Mouse (Mus musculus) liver, embryonic 14.5 days (tissue): ENCODE measurements around the gene Pycr2. TPM values are rescaled to one million over a fixed set of nuclear protein-coding genes. Genes with fewer than 3 reads are reported as not detected.
A peak's percentile ranks its signal among the peaks of the same experiment; 100 is the strongest.

Source experiments
- ATAC-seq: fragments of 200-750 bp; cut with Nextera tagmentation; 2 replicates; pipeline ENCODE4 v1.8.0; 2017; ENCODE audit warnings: moderate number of reproducible peaks, mild to moderate bottlenecking, moderate library complexity; ENCODE audit not compliant: insufficient read depth
- DNase-seq, 3 experiments: peaks; one replicate each; pipeline ENCODE4 v3.0.0-alpha.2; 2012 to 2013; ENCODE audit warnings: low read depth in 3 of 3, low spot score in 3 of 3
- H3K27ac ChIP-seq: fragments of 300-500 bp; sonication (generic); 2 replicates; pipeline ENCODE4 v1.5.1; 2014; ENCODE audit warnings: moderate library complexity, mild to moderate bottlenecking, control low read depth, inconsistent platforms
- H3K27me3 ChIP-seq: fragments of 300-500 bp; sonication (generic); 2 replicates; pipeline ENCODE4 v1.6.1; 2014; ENCODE audit warnings: mild to moderate bottlenecking, low read length, moderate library complexity; ENCODE audit not compliant: control insufficient read depth, insufficient read depth
- H3K36me3 ChIP-seq: fragments of 300-500 bp; sonication (generic); replicated peaks from 2 replicates; pipeline ENCODE4 v1.6.1; 2014; ENCODE audit warnings: low read depth; ENCODE audit not compliant: control insufficient read depth, insufficient read depth
- H3K4me1 ChIP-seq, 2 experiments: fragments of 200-500 bp in 1 of 2; fragments of 300-500 bp in 1 of 2; sonication (generic) in 1 of 2; replicated peaks; 2 replicates each; pipeline ENCODE4 v1.6.1; 2012 to 2014; ENCODE audit warnings: antibody characterized with exemption in 1 of 2, inconsistent platforms in 1 of 2, low read length in 1 of 2; ENCODE audit not compliant: control insufficient read depth in 2 of 2, insufficient read depth in 2 of 2
- H3K4me2 ChIP-seq: fragments of 300-500 bp; sonication (generic); 2 replicates; pipeline ENCODE4 v1.6.1; 2014; ENCODE audit warnings: low read depth, mild to moderate bottlenecking, control low read depth, moderate library complexity
- H3K4me3 ChIP-seq, 2 experiments: fragments of 200-500 bp in 1 of 2; fragments of 300-500 bp in 1 of 2; sonication (generic) in 1 of 2; 2 replicates each; pipeline ENCODE4 v1.5.1; 2012 to 2014; ENCODE audit warnings: low read depth in 2 of 2, low read length in 2 of 2, mild to moderate bottlenecking in 2 of 2, control low read depth in 1 of 2, inconsistent platforms in 1 of 2, moderate library complexity in 1 of 2; ENCODE audit not compliant: insufficient read depth in 1 of 2
- H3K9ac ChIP-seq: fragments of 300-500 bp; sonication (generic); replicated peaks from 2 replicates; pipeline ENCODE4 v1.6.1; 2014; ENCODE audit warnings: mild to moderate bottlenecking, control low read depth, moderate library complexity
- H3K9me3 ChIP-seq: fragments of 300-500 bp; sonication (generic); 2 replicates; pipeline ENCODE4 v1.6.1; 2016; ENCODE audit warnings: low read length, mixed read lengths; ENCODE audit not compliant: control insufficient read depth
- CTCF ChIP-seq: IDR thresholded peaks from 2 replicates; pipeline ENCODE4 v1.5.1; 2016; ENCODE audit warnings: antibody characterized with exemption, low read depth, control low read depth
- EP300 ChIP-seq: IDR thresholded peaks from 2 replicates; pipeline ENCODE4 v1.6.1; 2016; ENCODE audit warnings: antibody characterized with exemption, low read depth
- WGBS: fragments of 180-500 bp; shearing (Covaris S2); extraction: QIAGEN DNeasy Blood & Tissue Kit; methylation state at CpG from one replicate; pipeline ENCODE4 v1.1.7; 2014; ENCODE audit not compliant: insufficient replicate concordance; 5-methylcytosine and 5-hydroxymethylcytosine counted together
- polyA plus RNA-seq, 2 experiments: library from polyadenylated mRNA; depleted of rRNA in 1 of 2; stranded (reverse) in 1 of 2; unstranded in 1 of 2; fragments of >200 nt; fragmentation: Nextera tagmentation in 1 of 2; extraction: Ambion mirVana in 1 of 2; gene quantifications; 2 replicates each; pipeline versions ENCODE4 v1.2.1 to v1.2.3; 2012 to 2014

Pycr2 gene
- polyA plus RNA-seq, 2 experiments, result 52.0 to 84.6 TPM

GRCm38 (mm10) chr1:180942166-180943031, 38.3 kb downstream of the Pycr2 start, which contains the start of gene Tmem63a:
TSS of gene Tmem63a (plus strand) at chr1:180942344.
- Histone ChIP-seq H3K9ac (peak within 1 kb of the TSS; percentile 95), H3K4me1 (peaks cover 39 to 50% of the 10 kb centered on the region in 2 experiments), H3K9me3 (no peaks in the 10 kb centered on the region), H3K27me3 (no peaks in the 10 kb centered on the region), H3K27ac (peak within 1 kb of the TSS; percentile 84), H3K4me2 (peak within 1 kb of the TSS; percentile 100), H3K4me3 (peak within 1 kb of the TSS; percentile 65 to 98), H3K36me3 (no peaks in the 10 kb centered on the region)
- peak; percentile 60 for ATAC-seq
- under 1% methylated on average over 73 of the region's 73 CpGs for WGBS
- TF ChIP-seq CTCF (no peak), EP300 (no peak)
- DNase-seq, result peak in 2 of 3 experiments; percentile 61

GRCm38 (mm10) chr1:180943032-180943644, 39.0 kb downstream of the Pycr2 start:
- TF ChIP-seq CTCF, result no peak
- TF ChIP-seq EP300, result no peak
- Histone ChIP-seq H3K36me3 (no peaks in the 10 kb centered on the region), H3K4me3 (peak overlapping the region; percentile 65 to 98), H3K27ac (peak overlapping the region; percentile 84), H3K27me3 (no peaks in the 10 kb centered on the region), H3K4me1 (peaks cover 34 to 43% of the 10 kb centered on the region in 2 experiments), H3K4me2 (peak overlapping the region; percentile 100), H3K9ac (peak overlapping the region; percentile 95), H3K9me3 (no peaks in the 10 kb centered on the region)
- no peak for DNase-seq
- 53% methylated on average over 11 of the region's 11 CpGs for WGBS
- no peak for ATAC-seq

GRCm38 (mm10) chr1:180943896-180944295, 39.8 kb downstream of the Pycr2 start:
- 0 out of 2 replicates have a peak overlapping the region, but pooled peaks have one; percentile 1 for H3K4me2 ChIP-seq

GRCm38 (mm10) chr1:180944553-180944952, 40.5 kb downstream of the Pycr2 start:
- ATAC-seq (no peak), DNase-seq (peak in 1 of 3 experiments; percentile 32)
- Histone ChIP-seq H3K27me3 (no peaks in the 10 kb centered on the region), H3K27ac (peak overlapping the region; percentile 14; the same call in 1 of the 2 replicates), H3K9ac (no peak overlapping the region), H3K4me3 (no peak overlapping the region), H3K9me3 (no peaks in the 10 kb centered on the region), H3K4me1 (peaks cover 34 to 43% of the 10 kb centered on the region in 2 experiments), H3K36me3 (no peaks in the 10 kb centered on the region; the same call in 1 of the 2 replicates), H3K4me2 (peak overlapping the region; percentile 66; the same call in 1 of the 2 replicates)
- TF ChIP-seq EP300 (no peak), CTCF (no peak)
- 63% methylated on average over 4 of the region's 4 CpGs for WGBS

More at GRCm38 (mm10) chr1:180943896-180944295, 39.8 kb downstream of the Pycr2 start:
- no peak overlapping the region for H3K4me3 ChIP-seq
- ATAC-seq (no peak), DNase-seq (no peak)
- no peaks in the 10 kb centered on the region for H3K27me3 ChIP-seq
- no peak for TF ChIP-seq EP300
- TF ChIP-seq CTCF, result 0 out of 2 replicates have a peak, but pooled peaks have one; percentile 29
- peaks cover 34 to 43% of the 10 kb centered on the region in 2 experiments for H3K4me1 ChIP-seq
- H3K27ac ChIP-seq, result peak overlapping the region; percentile 84
- H3K9ac ChIP-seq, result no peak overlapping the region
- no peaks in the 10 kb centered on the region for H3K9me3 ChIP-seq
- H3K36me3 ChIP-seq, result no peaks in the 10 kb centered on the region; the same call in 1 of the 2 replicates
- WGBS, result 46% methylated on average over 1 of the region's 1 CpGs
